Mouse (Mus musculus) adrenal gland (tissue): Measurements from ENCODE around the gene Abhd12.

Source experiments
- intact Hi-C: fragments of 180-260 bp; cut with DNase I; formaldehyde crosslinking; loops from one replicate; pipeline ENCODE4 v1.15.1; 2025

Gene Abhd12

DNA sequence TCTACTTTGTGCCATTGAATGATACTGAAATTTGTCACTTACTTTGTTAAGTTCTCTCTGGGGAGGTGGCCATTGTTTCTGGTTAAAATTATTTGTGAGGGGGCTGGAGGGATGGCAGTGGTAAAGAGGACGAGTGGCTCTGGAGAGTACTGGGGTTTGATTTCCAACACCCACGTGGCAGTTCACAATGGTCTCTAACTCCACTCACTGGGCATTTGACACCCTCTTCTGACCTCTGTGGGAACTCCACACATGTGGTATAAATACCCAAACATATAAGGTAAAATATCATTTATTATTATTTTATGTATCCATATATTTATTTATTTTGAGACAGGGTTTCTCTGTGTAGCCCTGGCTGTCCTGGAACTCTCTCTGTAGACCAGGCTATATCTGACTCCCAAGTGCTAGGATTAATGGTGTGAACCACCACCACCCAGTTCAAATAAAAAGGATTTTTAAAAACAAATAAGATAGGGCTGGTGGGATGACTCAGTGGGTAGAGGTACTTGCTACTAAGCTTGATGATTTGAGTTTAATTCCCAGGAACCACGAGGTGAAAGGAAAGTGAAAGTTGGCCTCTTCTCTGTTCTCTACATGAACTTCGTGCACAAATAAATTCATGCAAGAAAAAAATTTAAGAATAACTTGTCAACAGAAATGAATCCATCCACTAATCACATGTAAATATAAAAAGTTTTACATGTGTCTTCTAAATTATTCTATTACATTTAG is 10.4 kb upstream of the Abhd12 start:
- intact Hi-C loops = loop anchor here (10.0 kb wide), 1 partner anchor 110 kb away; no protein-coding TSS in a partner anchor

DNA sequence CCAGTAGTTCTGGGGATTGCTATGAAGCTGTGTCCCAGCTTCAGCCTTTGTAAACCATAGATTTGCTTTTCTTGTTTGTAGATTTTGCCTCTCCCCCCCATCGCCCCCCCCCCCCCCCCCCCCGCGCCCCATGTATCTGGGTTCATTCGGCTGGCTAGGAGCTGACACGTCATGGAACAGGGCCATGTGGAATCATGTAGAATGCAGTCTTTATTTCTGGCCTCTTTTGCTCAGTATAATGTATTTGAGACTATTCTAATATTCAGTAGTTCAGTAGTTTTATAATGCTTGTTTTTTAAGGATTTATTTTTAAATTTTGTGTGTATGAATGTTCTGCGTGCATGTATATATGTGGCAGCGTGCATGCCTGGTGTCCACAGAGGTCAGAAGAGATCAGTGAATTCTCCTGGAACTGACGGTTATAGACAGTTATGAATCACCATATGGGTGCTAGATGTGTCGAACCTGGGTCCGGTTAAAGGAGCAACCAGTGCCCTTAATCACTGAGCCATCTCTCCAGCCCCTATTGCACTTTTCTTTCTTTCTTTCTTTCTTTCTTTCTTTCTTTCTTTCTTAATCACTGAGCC is 5.8 kb upstream of the Abhd12 start:
- intact Hi-C loops = loop anchor here (10.0 kb wide), 1 partner anchor 106 kb away; no protein-coding TSS in a partner anchor

DNA sequence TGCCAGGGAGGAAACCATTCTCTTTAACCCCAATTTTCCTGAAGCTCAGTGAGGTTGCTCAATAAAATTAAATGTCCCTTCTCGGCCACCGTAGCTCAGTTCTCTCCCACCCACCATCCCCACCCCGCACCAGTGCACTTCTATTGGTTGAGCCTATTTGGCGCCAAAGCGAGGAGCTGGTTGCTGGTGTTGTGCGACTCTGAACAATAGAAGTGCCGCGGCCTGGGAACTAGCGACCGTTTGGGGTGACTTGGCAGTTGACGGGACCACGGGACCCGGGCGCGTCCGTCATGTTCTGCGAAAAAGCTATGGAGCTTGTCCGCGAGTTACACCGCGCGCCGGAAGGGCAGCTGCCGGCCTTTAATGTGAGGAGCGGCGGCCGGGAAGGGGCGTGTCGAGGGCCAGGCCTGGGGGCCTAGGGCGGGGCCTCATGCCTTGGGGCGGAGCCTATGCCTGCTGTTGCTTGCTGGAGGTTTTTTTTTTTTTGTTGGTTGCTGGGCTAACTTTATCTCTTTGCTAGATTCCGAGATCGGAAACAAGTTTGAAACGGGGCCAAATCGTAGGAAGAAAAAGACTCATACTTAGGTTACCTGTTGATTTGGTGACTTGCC is 5.0 kb upstream of the Abhd12 start:
- intact Hi-C loops = loop anchor here (5.0 to 10.0 kb wide), 2 partner anchors 88 to 105 kb away; no protein-coding TSS in a partner anchor

DNA sequence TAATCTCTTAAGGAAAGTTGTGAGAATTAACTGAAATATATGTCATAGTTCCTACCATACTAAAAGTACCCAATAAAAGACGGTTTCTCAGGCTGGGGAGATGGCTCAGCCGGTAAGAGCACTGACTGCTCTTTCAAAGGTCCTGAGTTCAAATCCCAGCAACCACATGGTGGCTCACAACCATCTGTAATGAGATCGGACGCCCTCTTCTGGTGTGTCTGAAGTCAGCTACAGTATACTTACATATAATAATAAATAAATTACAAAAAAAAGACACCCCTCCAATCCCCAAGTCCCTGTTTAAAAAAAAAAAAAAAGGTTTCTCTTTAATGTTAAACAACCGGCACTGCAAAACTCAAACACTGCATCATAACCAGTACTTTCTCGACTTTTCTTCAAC is 4.3 kb upstream of the Abhd12 start:
- intact Hi-C loops = loop anchor here (5.0 kb wide), 1 partner anchor 88 kb away; no protein-coding TSS in a partner anchor

DNA sequence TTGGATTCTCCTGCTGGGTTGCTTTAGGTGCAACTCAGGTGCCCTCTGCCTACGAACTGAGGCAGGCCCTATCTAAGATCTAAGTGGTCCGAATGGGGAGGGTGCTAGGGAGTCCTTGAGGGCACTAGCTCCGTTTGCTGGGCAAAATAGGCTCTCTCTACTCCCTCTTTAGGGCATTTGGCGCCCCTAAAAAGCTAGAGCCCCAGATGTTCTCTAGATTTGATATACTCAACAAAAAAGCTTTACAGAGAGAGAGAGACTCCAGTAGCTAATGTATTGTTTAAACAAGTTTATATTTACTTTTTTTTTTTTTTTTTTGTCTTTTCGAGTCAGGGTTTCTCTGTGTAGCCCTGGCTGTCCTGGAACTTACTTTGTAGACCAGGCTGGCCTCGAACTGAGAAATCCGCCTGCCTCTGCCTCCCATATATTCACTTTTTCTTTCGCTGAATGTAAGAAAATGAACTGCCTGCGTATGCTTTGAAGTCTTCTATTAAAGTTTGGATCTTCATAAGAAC is 452 bp upstream of the Abhd12 start, which contains the start of gene Gins1:
Gene Gins1 (plus strand): TSS at position 465 of the 515 bp plus-strand sequence.
- intact Hi-C loops = loop anchor here (5.0 kb wide), 1 partner anchor 92 kb away; no protein-coding TSS in a partner anchor

DNA sequence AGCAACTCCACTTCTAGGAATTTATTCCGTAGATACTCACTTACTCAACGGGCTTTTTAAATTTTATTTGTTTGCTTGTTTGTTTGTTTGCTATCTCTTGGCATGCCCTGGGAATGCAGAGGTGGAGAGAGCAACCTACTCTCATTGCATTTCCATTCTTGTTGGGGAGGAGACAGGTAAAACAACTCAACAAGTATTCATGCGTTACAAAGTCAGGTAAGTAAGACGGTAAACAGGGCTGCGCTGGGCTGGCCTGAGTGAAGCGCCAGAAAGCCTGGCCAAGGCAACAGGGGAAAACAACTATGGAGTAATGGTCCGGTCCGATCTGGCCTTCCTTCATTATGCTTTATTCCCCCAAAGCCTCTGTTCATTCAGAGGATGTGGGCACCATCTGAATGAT is 2.2 kb downstream of the Abhd12 start:
- intact Hi-C loops = no loop called here

DNA sequence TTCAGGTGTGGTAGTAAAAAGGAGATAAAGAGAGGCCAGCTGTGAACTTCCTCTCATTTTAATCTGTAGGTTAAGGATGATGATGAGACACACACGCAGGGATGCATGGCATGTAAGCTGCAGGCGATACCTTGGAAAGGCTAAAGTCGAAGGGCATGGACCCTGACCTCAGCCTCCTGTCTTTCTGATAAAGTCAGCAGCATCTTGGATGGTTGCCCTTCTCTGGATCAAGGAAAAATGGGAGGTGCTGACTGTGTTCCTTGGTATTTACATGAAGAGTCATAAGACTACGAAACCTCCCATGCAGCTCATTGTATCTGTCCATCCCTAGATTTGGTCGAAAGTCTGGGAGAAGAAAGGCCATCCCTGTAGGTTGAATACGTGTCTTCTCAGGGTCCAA is 4.2 kb downstream of the Abhd12 start:
- intact Hi-C loops = no loop called here

DNA sequence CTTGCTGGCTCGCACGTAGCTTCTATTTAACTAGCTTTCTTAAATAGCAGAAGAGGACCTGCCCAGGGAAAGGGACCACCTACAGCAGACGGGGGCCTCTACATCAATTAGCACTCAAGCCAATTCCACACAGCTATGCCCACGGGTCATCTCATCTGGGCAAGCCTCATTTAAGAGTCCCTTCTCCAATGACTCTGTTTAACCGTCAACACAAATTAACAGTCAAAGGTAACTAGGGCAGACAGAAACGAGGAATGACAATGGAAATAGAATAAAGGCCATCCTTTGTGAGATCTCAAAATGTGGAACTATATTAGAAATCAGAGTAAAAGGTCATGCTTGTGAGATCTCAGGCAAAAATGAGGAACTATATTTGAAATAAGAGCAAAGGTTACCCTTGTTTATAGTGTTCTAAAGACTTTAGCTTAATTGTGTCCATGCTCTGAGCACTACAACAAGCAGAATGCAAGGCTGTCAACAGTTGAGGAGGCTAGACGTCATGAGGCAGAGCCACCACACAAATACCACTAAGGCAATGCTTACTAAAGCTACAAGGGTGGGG is 8.8 kb downstream of the Abhd12 start:
- intact Hi-C loops = no loop called here

DNA sequence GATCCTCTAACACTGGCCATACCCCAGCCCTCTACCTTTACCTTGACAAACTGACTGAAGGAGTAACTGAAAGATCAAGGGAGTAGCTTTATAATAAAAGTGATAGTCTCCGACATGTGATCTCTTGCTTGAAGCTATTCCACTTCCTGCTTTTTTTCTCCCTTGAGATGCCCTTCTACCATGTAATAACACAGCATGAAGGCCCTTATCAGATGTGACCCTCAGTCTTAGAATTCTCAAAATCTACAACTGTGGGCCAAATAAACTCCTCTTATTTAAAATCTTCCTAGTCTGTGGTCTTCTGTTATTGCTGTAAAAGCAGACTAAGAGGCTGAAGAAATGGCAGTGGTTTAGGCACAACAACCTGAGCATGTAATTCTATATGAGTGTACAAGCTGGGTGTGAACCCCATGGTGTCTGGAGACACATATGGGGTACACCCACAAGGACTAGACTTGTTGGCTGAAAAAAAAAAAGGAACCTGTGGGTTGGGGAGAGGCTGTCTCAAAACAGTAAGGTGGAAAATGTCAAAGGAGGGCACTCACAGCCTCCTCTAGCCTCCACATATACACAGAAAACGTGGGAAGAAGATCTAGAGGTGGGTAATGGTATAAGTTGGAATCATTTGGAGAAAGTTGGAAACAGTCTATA is 9.8 kb downstream of the Abhd12 start:
- intact Hi-C loops = no loop called here

DNA sequence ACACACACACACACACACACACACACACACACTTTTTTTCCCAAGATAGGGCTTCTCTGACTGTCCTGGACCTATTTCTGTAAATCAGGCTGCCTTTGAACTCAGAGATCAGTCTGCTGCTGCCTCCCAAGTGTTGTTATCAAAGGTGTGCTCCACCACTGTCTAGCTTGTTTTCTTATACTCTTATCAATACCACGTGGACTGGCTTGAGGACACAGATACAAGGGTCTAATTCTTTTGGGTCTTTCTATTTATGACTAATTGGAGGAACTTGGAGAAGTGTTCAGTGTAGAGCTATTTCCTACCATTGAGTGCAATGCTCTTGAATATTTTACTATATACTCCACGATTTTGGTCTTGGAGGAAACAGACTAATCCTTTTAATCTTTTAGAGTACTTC is 17.2 kb downstream of the Abhd12 start:
- intact Hi-C loops = no loop called here

DNA sequence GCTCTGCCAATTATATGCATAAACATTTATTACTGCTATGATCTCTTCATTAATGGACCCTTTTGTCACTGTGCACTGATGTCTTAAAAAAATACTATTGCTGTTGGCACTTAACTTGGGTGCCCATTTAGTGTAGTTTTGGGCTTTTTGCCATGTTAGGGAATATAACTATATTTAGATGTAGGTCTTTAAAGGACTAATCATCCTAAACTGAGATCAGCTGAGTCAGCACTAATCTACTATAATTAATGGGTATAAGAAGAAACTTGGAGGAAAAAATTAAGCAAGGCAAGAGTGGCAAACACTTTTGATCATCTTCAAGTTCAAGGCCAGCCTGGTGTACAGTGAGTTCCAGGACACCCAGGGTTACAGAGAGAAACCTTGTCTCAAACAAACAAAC is 18.2 kb downstream of the Abhd12 start:
- intact Hi-C loops = no loop called here

DNA sequence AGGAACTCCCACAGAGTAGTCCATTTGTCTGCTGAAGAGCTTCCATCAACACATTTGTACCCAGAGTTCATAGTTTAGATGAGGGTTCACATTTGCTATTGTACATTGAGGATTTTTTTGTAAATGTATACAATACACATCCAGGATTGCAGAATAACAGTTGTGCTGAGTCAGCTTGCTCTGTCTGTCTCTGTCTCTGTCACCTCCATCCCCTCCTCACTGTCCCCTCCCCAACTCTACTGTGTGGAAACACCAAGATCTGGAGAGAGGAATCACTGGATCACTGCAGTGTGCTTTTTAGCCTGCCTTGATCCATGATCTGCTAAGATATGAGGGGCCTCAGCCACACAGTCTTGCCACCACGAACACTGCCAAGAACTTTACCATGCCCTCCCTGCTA is 18.7 kb downstream of the Abhd12 start:
- intact Hi-C loops = no loop called here

DNA sequence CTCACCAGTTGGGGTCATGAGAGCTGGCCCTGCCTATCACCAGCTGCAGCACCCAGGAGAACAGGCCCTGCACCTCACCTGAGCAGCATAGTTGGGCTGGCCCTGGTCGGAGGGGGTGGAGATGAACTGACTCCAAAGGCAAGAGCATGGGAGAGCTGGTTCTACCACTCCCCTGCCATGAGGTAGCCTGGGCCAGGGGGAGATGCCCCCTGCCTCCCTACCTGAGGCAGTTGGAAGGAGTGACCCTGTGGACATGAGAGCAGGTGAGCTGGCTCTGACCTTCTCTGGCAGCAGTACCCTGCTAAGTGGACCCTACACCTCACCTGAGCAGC is 19.8 kb downstream of the Abhd12 start:
- intact Hi-C loops = no loop called here

DNA sequence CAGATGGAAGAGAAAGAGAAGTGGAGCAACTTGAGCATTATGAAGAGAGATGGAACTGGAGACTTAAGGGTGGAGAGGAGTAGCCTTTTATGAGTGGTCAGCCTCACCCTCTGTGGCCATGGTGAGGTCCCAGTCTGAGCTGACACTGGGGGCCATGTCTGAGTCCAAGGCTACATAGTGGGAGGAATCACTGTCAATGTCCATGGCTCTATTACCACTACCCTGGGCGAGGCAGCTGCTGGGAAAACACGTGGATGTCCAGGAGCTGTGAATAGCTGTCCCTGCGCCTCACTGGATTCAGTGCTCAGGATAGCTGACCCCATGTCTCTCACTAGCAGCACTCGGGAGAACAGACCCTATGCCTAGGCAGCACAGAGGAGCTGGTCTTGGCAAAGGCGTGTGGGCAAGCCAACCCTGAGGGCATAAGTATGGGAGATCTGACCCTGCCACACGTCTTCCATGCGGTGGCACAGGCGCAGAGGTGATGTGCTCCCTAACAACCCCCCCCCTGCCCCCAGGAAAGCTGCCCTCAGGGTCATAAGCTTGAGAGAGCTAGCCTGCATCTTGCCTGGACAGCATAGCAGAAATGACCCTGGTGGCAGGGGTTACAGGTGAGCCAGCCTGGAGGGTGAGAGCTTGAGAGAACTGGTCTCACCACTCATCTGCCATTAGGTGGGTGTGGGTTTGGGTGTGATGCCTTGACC is 20.3 kb downstream of the Abhd12 start:
- intact Hi-C loops = no loop called here

DNA sequence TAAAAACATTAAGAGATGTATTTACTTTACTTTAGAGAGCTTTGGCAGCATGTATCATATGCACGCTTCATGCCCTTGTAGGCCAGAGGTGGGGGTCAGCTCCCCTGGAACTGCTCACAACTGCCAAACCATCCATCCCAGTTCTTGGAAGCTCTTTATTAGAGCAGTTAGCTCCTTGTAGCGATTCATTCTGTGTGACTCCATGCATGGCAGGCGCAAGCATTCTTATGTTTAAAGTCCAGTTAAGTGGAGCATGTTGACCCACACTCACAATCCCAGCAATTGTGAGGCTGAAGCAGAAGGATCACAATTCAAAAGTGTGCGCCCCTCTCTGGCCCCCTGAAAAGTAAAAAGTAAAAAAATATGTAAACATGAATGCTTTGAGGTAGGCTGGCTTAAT is 27.0 kb downstream of the Abhd12 start:
- intact Hi-C loops = no loop called here

DNA sequence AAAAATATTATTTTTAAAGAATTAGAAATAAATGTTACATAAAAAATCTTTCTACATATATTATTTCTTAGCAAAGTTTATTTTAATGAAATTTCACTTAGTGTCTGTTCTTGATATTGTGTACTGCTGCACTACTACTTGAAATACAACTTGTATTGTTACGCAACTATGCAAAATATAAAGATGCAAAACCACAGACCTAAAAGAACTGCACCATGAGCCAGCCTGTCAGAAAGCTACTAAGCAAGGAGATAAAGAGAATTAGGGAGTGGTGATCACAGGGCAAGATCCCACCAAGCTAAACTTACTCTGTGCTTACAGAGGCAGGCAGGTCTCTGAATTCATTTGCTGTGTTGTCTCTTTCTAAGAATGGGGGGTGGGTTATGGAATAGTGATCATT is 29.3 kb downstream of the Abhd12 start:
- intact Hi-C loops = no loop called here

DNA sequence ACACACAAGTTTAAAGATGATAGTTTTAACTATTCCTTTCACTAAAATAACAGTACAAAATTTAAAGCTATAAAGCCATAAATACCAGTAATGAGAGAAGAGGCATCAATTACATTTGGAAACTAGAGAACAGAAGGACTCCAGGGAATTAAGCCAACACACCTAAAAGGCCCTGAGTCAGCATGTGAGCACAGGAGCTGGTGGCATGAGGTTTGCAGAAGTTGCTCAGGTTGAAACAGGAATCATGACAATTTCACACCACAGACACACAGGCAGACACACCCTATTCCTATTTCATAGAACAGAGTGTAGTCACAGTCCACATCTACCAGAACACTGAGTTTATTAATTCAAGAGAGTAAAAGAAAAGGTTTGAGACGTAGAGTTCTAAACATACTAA is 30.0 kb downstream of the Abhd12 start:
- intact Hi-C loops = no loop called here

DNA sequence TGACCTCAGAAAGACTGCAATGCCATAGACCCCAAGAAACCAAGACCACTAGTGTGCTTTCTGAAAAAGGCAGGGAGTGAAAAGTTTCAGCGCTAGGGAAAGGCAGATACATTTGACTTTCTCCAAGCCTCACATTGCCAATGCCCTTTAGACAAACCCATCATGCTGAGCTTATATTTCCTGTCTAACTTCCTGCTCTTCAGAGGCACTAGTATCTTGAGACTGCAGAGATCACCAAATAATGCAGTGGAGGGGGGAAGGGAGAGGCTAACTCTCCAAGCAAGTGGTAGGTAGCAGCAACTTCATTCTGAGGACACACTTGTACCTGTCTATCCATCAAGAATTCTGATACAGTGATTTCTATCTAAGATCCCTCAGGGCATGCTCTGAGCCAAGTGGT is 35.1 kb downstream of the Abhd12 start:
- intact Hi-C loops = no loop called here

DNA sequence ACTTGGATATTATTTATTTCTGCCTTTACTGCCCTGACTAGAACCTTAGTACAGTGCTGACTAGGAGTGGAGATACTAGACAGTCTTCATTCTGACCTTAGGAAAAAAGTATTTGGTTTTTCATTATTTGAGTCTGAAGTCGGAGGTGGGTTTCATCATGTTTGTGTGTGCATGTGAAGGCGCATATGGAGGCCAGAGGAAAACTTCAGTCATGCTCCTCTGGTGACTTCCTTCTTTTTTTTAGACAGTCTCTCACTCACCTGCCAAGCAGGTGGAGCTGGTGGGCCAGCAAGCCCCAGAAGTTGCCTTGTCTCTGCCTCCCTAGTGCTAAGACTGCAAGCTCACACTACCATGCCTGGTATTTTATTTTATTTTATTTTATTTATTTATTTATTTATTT is 37.5 kb downstream of the Abhd12 start:
- intact Hi-C loops = no loop called here

DNA sequence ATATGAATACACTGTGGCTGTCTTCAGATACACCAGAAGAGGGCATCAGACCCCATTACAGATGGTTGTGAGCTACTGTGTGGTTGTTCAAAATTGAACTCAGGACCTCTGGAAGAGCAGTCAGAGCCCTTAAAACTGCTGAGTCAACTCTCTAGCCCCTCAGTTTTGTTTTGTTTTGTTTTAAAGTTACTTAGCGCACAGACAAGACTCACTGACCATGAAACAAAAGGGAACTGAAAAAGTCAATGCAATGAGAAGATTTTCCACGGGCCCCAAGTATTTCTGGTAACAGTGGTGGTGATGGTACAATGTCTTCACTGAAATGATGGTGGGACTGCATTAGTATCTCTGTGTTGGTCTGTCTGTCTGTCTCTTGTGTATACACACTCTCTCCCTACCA is 43.4 kb downstream of the Abhd12 start:
- intact Hi-C loops = no loop called here
